Mouse (Mus musculus): Measurements from ENCODE around the gene Epo.

Epo gene

DNA sequence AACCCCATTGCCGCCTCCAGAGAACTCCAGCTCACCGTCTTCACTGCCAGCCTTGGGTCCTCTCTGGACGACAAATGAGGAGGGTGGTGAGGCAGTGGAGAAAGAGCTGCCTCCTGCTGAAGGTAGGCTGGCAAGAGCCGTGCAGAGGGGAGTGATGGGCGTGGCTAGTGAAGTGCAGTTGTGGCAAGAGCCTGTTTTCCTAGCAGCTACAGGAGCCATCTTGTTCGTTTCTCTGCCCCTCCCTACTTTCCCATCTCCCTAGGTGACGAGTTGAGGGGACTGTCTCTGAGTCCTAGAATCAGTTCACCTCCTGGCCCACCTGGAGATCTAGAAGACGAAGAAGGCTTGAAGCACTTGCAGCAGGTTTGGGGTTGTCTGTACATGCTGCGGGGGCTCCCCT is 11.2 kb downstream of the Epo start:
- no peak for DNase-seq (ENCODE audit: low read depth, low spot score)

DNA sequence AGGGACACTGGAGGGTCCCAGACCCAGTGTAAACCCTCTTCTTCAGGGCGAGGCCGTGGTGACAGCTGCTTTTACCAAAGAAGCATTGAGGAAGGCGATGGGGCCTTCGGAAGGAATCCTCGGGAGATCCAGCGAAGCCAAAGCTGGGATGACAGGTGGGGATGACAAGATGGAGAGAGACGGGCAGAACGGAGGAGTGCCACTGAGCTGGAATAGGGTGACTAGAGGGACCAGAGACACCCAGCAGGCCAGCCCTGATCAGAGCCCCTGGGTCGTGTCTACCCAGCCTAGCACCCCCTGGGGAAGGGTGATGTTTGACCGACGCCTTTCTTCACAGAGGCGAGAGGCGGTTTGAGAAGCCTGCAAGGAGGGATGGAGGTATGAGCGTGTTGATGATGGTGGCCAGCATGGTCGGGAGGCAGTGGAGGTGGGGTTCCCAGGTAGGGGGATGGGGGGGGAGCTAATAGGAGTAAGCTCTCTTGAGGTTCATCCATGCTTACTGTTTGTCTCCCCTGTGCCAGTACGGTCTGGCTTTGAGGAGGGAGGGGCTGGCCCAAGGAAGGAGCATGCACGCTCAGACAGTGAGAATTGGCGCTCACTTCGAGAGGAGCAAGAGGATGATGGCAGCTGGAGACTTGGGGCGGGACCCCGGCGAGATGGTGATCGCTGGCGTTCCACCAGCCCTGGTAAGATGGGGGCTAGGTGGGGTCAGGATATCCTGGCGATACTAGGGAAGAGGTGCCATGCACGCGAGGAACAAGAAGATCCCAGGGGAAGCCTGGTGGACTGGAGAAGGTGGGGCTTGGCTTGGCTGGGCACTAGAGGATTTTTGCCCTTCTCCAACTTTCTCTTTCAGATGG is 13.1 kb downstream of the Epo start:
- DNase-seq (ENCODE audit: low read depth, low spot score) = no peak

GRCm38 (mm10) chr5:137518436-137518835 is 14.6 kb downstream of the Epo start, which contains the start of gene Gigyf1:
TSS of gene Gigyf1 (plus strand) at chr5:137518548.
- no peak for DNase-seq (ENCODE audit: low read depth, low spot score)

DNA sequence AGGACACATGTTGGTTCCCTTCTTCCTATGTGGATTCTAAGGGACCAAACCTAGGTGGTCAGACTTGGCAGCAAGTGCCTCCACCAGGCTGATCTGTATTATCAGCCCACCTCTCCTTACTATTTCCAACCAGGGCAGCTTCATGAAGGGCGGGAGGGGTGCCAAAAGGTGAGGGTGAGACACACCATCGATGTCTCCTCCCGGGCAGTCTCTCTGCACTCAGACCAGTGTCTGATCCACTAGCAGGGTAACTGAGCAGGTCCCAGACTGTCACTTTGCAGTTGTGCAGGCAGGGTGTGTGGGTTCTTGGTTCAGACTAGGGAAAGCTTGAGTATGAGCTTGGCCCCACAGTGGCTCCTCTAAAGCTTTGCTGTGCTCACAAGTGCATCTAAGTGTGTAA is 18.2 kb downstream of the Epo start:
- DNase-seq (ENCODE audit: low read depth, low spot score) = no peak

DNA sequence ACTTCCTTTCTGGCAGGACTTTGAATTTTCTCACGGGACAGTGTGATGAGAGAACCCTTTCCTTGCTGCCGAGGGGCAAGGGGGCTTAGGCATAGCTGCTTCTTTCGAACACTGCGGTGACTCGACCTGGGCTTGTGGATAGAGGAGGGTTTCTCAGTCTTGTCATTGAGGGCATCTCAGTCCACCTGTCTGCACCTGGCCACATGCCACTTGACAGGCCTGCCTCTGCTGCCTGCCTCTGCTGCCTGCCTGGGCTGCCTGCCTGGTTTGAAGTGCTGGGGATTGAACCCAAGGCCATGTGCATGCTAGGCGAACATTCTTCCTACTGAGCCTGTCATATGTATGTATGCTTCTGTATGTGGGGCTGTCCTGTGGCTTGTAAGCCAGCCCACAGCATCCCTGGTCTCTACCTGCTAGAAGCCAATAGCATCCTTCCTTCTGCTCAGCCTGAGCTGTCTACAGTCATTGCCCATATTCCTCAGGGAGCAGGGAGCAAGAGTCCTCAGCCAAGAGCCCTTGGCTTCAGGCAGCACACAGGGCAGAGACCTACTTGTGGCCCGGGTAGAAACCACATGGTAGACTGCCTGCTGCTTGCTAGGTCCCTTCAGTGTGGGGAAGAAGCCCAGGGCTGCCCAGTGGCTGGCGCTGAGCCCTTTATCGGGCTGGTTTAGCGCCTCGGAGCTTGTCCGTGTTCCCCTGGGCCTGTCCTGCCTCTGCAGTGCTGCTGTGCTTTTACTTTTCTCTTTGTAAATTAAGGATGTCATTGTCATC is 18.9 kb downstream of the Epo start:
- no peak for DNase-seq (ENCODE audit: low read depth, low spot score)

- no peak for DNase-seq (ENCODE audit: low read depth, low spot score)
Measured at GRCm38 (mm10) chr5:137512847-137513794, 19.9 kb downstream of the Epo start.

DNA sequence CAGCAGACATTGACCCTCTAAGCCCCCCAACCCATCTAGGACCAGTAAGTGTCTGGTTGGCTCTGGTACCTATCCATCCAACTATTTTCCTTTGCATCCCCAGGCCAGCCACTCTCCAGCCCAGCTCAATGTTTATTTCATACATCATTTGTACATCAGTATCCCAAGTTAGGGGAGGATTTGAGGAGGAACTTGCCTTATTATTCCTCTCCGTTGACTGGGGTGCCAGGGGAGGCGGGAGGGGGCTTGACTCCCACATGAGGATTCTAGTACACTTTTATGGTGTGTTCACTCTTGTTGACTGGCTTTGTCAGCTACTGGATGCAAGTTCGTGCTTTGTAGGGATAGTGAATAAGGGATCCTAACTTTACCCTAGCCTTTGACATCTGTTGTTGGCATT is 21.3 kb downstream of the Epo start:
- DNase-seq (ENCODE audit: low read depth, low spot score) = no peak

DNA sequence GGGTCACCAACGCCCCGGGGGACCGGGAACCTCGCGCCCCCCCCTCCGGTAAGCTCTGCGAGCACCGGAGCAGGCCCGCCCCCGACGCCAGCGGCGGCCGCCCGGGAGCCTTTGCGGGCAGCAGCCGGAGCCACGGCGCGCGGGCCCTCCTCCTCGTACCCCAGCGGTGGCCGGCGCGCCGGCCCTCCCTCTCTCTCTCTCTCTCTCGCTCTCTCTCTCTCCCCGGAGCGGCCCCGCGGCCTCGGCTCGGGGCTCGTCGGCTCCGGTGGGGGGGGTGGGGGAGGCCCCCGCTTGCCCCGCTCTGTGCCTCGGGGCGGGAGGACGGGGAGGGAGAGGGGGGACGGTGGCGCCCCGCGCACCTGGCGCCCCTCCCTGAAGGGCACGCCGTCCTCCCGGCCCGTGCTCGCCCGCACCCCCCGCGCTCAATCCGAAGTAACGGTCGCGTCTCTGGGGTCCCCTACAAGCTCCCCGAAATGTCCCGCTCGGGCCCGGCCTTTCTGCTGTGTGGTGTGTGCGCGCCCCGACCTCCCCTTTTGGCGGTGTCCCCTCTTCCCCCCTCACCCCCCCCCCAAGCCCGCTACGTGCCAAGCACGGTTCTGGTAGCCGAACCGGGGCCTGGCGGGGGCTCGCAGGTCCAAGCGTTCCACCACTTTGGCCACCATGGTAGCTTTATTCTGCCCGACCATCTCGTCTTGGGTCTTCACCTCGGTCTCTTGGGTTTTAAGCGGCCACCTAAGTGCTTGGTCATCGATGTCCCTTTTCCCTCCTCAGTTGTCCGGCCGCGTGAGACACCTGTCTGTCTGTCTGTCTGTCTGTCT is 22.3 kb downstream of the Epo start:
- DNase-seq (ENCODE audit: low read depth, low spot score) = peak; percentile 67

GRCm38 (mm10) chr5:137510014-137510501 is 23.0 kb downstream of the Epo start:
- peak; percentile 83 for DNase-seq (ENCODE audit: low read depth, low spot score)

DNA sequence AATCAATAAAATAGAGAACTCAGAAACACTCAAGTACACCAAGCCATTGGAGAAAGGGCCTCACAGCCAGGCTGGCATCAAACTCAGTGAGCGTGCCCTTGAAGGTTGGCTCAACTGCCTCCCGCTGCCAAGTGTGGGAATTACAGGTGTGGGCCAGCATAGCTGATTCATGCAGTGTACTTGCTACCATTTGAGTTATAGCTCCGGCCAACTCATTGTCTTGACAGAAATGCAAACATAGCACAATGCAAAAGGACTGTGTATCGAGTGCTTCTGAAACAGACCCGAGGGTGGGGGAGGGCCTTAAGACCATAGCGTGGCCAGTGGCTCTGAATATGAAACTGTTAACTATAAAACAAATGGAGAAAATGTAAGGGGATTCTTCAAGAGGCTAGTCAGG is 29.0 kb downstream of the Epo start:
- peak; percentile 65 for DNase-seq (ENCODE audit: low read depth, low spot score)

DNA sequence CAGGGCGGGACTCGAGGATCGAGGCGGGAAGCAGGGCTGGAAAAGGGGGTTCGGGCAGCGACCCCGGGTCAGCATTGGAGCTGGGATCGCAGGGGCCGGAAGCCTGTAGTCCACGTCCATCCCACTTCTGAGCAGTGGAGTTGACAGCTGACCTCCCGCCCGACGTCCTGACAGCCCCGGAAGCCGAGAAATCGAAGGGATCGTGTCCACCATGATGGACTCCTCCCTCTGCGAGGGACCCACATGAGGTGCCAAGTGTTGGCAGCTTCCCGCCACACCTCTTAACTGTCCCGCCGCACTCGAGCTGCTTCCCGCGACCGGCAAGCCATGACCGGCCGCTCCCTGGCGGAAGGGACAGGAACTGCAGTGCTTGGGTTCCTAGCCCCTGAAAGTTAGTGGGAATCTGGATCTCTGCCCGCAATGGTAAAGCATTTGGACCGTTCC is 30.4 kb downstream of the Epo start:
- DNase-seq (ENCODE audit: low read depth, low spot score) = peak; percentile 87

- DNase-seq (ENCODE audit: low read depth, low spot score) = peak; percentile 100
Measured at GRCm38 (mm10) chr5:137501709-137502666, 31.1 kb downstream of the Epo start, which contains the start of gene Pop7. TSS of gene Pop7 (minus strand) at chr5:137502518.

GRCm38 (mm10) chr5:137500186-137500585 is 32.9 kb downstream of the Epo start:
- no peak for DNase-seq (ENCODE audit: low read depth, low spot score)

GRCm38 (mm10) chr5:137493831-137494230 is 39.2 kb downstream of the Epo start:
- DNase-seq (ENCODE audit: low read depth, low spot score) = no peak

DNA sequence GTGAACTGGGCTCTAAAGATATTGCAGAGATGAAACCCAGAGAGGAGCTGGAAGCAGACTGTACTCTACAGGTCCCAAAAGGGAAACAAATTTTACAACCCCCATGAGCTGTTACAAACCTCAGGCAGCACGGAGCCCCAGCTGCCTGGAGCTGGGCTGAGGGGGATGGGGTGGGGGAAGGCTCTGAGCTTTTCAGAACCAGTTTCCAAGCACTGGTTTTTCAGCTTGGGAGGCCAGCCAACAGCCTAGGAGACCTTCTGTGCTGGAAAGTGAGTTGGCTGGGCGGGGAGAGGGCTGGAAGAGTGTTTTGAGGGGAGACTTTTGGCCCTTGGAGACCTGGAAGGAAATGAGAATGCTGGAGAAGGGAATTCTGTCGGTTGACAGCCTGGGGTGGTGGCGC is 41.5 kb downstream of the Epo start:
- DNase-seq (ENCODE audit: low read depth, low spot score) = no peak

DNA sequence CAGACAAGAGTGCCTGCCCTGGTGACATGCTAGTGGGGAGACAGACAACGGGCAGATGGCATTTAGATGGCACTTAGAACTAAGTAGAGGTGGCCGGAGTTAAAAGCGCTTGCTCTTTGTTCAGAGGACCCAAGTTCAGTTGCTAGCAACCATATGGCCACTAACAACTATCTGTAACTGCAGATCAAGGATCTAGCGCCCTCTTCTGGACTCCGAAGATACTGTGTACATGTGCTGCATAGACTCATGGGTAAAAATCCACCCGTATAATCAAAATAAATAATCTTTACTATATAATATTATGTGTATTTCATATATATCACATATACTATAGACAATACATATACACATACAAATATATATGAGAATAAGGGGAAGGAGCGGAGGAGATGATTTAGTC is 45.4 kb downstream of the Epo start:
- peak; percentile 65 for DNase-seq (ENCODE audit: low read depth, low spot score)

DNA sequence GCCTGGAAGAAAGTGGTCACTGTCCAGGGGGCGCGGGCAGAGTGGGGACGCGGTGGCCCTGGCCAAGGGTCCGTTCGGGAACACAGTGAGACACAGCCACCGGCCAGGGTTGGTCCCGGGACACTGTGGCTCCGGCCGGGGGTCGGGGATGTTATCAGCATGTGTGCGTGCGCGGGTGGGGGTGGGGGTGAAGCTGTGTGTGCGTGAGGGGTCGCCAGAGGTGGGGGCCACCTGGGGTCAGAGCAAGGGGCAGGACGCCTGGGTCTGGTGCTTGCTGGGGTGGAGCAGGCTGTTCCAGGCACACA is 47.2 kb downstream of the Epo start:
- no peak for DNase-seq (ENCODE audit: low read depth, low spot score)

DNA sequence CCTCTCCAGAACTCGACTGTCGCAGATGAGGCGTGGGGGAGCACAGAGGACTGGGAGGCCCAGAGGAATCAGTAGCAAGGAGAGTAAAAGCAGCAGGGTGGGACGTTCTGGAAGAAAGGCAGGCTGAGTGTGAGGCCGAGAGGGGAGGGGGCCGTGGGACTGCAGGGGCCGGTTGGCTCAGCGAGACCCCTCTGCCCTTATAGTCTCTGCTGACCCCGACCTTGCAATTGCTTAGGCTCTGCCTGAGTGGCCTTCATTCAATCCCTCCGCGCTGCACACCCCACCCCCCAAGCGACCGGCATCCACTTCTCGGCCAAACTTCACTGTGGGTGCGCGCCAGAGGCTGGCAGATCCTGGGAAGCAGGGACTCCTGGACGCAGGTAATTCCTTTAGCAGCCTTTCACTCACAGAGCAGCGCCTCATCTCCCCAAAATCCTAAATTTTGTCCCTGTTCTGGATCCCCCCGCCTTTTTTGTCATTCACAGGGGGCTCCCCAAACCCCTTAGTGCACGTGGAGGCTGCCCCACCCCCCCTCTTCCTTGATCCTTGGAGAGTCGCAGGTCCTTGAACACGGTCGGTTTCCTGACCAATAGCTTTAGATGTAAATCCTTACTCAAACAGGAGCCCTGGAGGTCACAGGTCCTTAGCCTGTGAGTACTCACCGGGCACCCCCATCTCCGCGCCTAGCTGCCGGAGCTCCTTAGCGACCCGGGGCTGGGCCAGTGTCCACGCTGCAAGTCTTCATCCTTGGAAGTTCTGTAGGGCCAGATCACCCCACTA is 47.8 kb downstream of the Epo start:
- no peak for DNase-seq (ENCODE audit: low read depth, low spot score)

- DNase-seq (ENCODE audit: low read depth, low spot score) = no peak
Measured at GRCm38 (mm10) chr5:137481897-137482296, 51.1 kb downstream of the Epo start.
